Mouse (Mus musculus) layer of hippocampus, adult 11-12 months (tissue): ENCODE measurements around the gene Drd5.

Experiments used
- DNase-seq: peaks from one replicate; pipeline ENCODE4 v3.0.0; 2022; ENCODE audit warnings: low spot score

Gene Drd5

GRCm38 (mm10) chr5:38318966-38319786 lies at the start of gene Drd5:
Drd5 (plus strand) TSS chr5:38319367.
- no peak for DNase-seq

- DNase-seq = no peak
Observed at GRCm38 (mm10) chr5:38270942-38271341, 48.2 kb upstream of the Drd5 start.

- DNase-seq = no peak
Observed at GRCm38 (mm10) chr5:38273831-38274230, 45.3 kb upstream of the Drd5 start.

- no peak for DNase-seq
Observed at GRCm38 (mm10) chr5:38275771-38276170, 43.4 kb upstream of the Drd5 start, which contains the start of gene Otop1. Otop1 (plus strand) TSS chr5:38275972.

GRCm38 (mm10) chr5:38276451-38276850 lies 42.7 kb upstream of the Drd5 start:
- DNase-seq = no peak

- no peak for DNase-seq
Observed at GRCm38 (mm10) chr5:38277098-38277866, 41.9 kb upstream of the Drd5 start.

- DNase-seq = no peak
Observed at GRCm38 (mm10) chr5:38277936-38278600, 41.1 kb upstream of the Drd5 start.

GRCm38 (mm10) chr5:38280075-38280474 lies 39.1 kb upstream of the Drd5 start:
- no peak for DNase-seq

- no peak for DNase-seq
Observed at GRCm38 (mm10) chr5:38285724-38286123, 33.4 kb upstream of the Drd5 start.

GRCm38 (mm10) chr5:38288476-38288875 lies 30.7 kb upstream of the Drd5 start:
- DNase-seq = no peak

GRCm38 (mm10) chr5:38301761-38302411 lies 17.3 kb upstream of the Drd5 start:
- DNase-seq = no peak

- DNase-seq = no peak
Observed at GRCm38 (mm10) chr5:38302651-38303050, 16.5 kb upstream of the Drd5 start.

GRCm38 (mm10) chr5:38305241-38305640 lies 13.9 kb upstream of the Drd5 start:
- no peak for DNase-seq

GRCm38 (mm10) chr5:38307255-38308101 lies 11.7 kb upstream of the Drd5 start:
- DNase-seq = peak; percentile 92

- DNase-seq = peak; percentile 73
Observed at GRCm38 (mm10) chr5:38308873-38309272, 10.3 kb upstream of the Drd5 start.

GRCm38 (mm10) chr5:38309795-38310194 lies 9.4 kb upstream of the Drd5 start:
- DNase-seq = no peak

GRCm38 (mm10) chr5:38333381-38333780 lies 14.2 kb downstream of the Drd5 start:
- DNase-seq = no peak

GRCm38 (mm10) chr5:38334582-38334981 lies 15.4 kb downstream of the Drd5 start:
- no peak for DNase-seq

GRCm38 (mm10) chr5:38343101-38343500 lies 23.9 kb downstream of the Drd5 start:
- DNase-seq = no peak

GRCm38 (mm10) chr5:38346646-38347432 lies 27.7 kb downstream of the Drd5 start:
- no peak for DNase-seq
